Mouse (Mus musculus): ENCODE measurements around the gene Gnptab. TPM values are rescaled to one million over a fixed set of nuclear protein-coding genes. Genes with fewer than 3 reads are reported as not detected.

Gene Gnptab
- total RNA-seq, 2 experiments from 2014 or later: 18.8 to 19.9 TPM

Other genes starting within 250 kb of the Gnptab start
- gene Parpbp, start 232.2 kb upstream of the Gnptab start, total RNA-seq (2021): not detected
- gene Nup37, start 232.1 kb upstream of the Gnptab start, total RNA-seq (2021): 1 to 10 TPM; 5.0 to 5.9 TPM
- gene Washc3, start 178.0 kb upstream of the Gnptab start, total RNA-seq (2021): 10 to 100 TPM; 28.8 to 29.5 TPM
- gene Dram1, start 52 bp upstream of the Gnptab start, total RNA-seq (2021): 1 to 10 TPM; 1.4 to 2.9 TPM
- under 1 TPM in 1 of 2 experiments, not detected in 1; 0.24 TPM for gene Sycp3, start 80.4 kb downstream of the Gnptab start, total RNA-seq (2021)
- gene Chpt1, start 124.9 kb downstream of the Gnptab start, total RNA-seq (2021): 100 to 1,000 TPM in 1 of 2 experiments, 10 to 100 TPM in 1; 92.6 to 116 TPM
- gene Mybpc1, start 226.0 kb downstream of the Gnptab start, total RNA-seq (2021): 1,000 to 10,000 TPM; 1,377 to 1,820 TPM

Data from gastrocnemius, adult 18-20 months (tissue).